Mouse (Mus musculus): Measurements from ENCODE around the gene Rps18.
"Not testable (repeated sequence)": the region's sequence is repeated elsewhere in the genome, so short reads cannot be mapped to it uniquely, and the experiment has no call there.

Gene Rps18

DNA sequence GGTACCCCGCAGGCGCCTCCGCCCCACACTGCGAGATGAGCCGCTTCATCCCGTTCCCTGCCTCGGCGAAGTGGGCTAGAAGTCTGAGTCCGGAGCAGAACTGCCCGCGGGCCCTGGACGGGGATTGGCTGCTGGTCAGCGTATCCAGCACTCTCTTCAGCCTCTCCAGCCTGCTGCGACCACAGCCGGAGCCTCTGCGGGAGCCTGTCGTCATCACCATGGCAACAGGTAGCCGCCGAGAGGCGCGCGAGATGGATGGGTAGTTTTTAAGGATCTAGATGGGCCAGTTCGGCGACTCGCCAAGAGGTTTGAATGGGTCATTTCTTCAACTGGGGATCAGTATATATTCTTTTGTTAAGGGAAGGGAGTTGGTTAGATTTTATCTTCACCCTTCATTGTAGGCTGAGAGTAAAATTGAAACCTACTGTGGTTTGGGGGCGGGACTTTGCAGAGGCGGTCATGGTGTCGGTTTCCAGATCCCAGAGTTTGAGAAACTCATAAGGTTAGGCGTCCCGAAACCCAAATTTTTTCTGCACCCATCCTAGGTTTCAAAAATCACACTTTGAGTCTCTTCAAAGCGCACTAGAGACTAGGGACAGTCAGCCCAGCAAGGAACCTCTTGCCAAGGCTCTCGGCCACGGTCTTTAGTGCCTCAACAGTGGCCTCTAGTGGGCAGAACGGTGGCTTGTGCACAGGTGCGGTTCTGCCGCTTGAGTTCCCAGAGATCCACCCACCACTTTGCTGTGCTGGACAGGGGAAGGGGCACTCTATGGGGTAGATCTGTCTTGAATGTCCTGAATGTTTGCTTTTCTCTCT lies 35.3 kb downstream of the Rps18 start:
- peak; percentile 95 for DNase-seq

GRCm38 (mm10) chr17:33919351-33920281 lies 36.2 kb downstream of the Rps18 start:
- peak; percentile 96 for DNase-seq

- DNase-seq = peak; percentile 50
Observed at GRCm38 (mm10) chr17:33918293-33919203, 37.3 kb downstream of the Rps18 start.

DNA sequence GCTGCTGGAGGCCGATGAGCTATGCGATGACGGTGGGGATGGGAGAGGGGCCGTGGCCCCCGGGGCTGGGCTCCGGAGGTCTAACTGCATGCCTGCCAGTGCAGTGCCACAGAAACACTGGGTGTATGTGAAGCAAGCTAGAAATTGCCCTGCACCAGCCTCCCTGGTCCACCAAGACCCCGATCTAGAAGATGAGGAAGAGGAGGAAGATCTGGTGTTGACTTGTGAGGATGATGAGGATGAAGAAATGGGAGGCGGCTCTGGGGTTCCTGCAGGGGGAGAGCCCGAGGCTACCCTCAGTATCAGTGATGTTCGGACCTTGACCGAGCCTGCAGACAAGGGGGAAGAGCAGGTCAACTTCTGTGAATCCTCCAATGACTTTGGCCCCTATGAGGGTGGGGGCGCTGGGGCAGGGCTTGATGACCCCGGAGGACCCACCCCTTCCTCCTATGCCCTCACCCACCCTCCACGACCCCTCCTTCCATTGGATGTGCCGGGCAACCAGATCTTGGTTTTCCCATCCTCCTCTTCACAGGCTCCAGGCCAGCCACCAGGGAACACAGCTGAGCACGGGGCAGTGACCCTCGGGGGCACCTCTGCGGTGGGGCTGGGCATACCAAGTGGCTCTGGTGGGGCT lies 38.0 kb downstream of the Rps18 start:
- DNase-seq = no peak

DNA sequence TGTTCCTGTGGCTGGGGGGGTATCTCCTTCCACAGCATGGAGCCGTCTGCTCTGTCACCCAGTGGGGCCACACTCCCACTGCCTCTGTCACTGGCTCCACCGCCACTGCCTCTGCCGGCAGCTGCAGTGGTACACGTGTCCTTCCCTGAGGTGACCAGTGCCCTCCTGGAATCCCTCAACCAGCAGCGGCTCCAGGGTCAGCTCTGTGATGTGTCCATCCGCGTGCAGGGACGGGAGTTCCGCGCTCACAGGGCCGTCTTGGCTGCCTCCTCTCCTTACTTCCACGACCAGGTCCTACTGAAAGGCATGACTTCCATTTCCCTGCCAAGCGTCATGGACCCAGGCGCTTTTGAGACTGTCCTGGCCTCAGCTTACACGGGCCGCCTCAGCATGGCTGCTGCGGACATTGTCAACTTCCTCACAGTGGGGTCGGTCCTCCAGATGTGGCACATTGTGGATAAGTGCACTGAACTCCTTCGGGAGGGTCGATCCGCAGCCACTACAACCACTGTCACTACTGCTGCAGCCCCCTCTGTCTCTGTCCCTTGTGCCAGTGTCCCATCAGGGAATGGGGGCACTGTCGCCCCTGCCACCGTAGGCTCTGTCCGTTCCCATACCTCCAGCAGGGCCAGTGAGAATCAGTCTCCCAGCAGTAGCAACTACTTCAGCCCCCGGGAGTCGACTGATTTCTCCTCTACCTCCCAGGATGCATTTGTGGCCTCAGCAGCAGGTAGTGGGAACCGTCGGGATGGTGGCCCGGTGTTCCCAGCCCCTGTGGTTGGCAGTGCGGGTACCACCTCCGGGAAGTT lies 38.8 kb downstream of the Rps18 start:
- no peak for DNase-seq

DNA sequence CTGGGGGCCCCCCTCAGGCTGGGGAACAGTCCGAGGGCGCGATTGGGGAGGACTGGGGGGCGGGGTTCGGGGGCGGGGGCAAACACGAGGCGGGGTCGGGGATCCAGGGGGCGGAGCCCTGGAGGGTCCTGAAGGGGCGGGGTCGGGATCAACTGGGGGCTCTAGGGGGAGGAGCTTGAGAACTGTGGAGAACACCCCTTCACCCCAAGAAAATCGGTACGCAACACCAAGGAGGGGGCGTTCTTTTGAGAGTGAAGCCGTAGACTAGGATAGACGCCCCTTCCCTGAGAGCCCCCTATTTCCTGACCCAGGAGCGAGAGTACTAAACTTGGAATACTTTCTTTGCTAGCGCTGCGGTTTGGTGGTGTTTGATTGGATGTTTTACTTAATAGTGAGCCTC lies 39.5 kb downstream of the Rps18 start:
- peak; percentile 46 for DNase-seq

DNA sequence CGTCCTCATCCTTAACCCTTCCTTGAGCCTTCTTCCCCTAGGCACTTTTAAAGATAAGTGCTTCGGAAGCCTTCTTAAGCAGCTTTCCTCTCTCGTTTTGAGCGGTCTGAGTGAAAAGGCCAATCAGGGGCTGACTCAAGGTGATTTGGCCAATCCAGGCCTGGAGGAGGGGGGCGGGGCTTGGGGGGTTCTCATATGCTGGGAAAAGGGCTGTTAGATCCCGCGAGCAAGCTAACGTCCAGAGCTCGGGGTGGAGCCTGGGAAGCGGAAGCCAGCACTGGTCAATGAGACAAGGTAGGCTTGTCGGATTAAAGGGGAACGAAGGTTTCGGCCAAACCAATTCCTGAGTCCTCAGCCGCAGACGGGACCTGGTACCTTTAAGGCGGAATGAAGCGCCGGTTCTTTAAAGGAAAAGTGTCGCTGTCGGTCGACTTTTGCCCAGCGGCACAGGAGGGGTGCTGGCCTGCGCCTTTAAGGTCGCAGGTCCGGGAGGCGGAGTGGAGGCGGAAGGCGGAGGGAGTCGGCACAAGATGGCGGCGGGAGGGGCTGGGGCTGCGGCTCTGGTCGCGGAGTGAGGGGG lies 40.0 kb downstream of the Rps18 start, which contains the start of the genes Tapbp and Zbtb22:
Gene Tapbp (plus strand): TSS at position 229 of the 580 bp plus-strand sequence.
Gene Zbtb22 (plus strand): TSS at position 234 of the 580 bp plus-strand sequence.
- peak; percentile 98 for DNase-seq

DNA sequence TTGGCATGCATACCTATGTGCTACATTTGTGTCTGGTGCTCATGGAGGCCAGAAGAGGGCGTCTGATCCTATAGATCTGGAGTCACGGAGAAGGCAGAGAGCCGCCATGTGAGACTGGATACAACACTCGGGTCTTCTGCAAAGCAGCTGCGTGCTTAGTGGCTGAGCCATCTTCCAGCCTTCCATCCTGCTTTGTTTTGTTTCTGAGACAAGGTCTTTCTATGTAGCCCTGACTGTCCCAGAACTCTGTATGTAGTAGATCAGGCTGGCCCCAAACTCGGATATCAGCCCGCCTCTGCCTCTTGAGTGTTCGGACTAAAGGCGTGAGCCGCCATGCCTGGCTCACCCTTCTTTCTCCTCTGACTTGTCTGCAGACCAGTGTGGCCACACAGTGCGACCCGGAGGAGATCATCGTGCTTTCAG lies 40.8 kb downstream of the Rps18 start:
- no peak for DNase-seq

- no peak for DNase-seq
Observed at GRCm38 (mm10) chr17:33913905-33914304, 41.9 kb downstream of the Rps18 start.

- no peak for DNase-seq
Observed at GRCm38 (mm10) chr17:33913264-33913663, 42.5 kb downstream of the Rps18 start.

DNA sequence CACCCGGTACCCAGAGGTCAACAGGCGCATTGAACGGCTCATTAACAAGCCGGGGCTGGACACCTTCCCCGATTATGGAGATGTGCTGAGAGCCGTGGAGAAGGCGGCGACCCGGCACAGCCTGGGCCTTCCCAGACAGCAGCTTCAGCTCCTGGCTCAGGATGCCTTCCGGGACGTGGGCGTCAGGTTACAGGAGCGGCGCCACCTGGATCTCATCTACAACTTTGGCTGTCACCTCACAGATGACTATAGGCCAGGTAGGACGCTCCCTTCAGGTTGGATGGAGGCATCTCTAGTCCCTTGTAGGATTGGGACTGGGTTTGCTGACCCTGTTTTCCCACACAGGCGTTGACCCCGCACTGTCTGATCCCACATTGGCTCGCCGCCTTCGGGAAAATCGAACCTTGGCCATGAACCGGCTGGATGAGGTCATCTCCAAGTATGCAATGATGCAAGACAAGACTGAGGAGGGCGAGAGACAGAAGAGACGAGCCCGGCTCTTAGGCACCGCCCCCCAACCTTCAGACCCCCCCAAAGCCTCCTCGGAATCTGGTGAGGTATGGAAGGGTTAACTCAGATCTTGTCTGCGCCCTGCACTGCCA lies 43.9 kb downstream of the Rps18 start:
- no peak for DNase-seq

GRCm38 (mm10) chr17:33911052-33911812 lies 44.6 kb downstream of the Rps18 start:
- DNase-seq = no peak

- DNase-seq = no peak
Observed at GRCm38 (mm10) chr17:33910346-33911051, 45.3 kb downstream of the Rps18 start.

GRCm38 (mm10) chr17:33909869-33910250 lies 45.9 kb downstream of the Rps18 start:
- peak; percentile 81 for DNase-seq

DNA sequence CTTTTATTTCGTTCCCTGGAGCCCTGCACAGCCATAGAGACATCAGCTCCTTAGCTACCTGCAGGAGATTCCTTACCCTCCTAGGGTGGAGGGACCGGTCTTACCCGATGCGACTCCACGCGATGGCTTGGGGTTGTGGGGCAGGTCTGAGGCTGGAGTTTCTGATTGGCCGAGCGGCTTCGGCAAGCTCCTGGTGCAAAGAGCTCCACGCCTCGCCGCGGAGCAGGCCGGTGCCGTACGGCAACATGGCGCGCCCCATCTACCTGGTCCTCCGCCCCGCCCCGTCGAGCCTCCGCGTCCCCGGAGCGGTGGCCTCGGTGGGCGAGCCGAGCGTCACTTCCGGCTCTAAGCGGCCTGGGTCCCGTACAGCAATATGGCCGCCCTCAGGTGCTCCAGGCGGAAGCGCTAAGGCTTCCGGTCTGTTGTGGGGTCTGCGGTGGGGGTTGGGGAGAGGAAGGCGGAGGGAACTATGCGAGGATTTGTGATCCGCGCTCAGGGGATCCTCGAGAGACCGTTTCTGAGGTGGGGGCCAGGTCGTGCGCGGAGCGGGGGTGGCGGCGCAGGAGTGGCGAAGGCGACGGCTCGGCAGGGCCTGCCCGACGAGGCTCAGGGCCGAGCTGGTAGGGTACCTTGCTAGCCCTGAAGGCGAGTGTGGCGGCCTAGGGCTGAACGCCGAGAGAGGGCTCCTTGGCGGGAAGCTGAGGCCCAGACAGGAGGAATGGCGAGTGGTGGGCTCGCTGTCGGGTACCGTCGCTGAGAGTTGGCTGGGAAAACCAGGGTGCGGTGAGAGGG lies 46.5 kb downstream of the Rps18 start, which contains the start of gene Daxx:
Gene Daxx (plus strand): TSS at position 338 of the 792 bp plus-strand sequence.
- DNase-seq = peak; percentile 99

DNA sequence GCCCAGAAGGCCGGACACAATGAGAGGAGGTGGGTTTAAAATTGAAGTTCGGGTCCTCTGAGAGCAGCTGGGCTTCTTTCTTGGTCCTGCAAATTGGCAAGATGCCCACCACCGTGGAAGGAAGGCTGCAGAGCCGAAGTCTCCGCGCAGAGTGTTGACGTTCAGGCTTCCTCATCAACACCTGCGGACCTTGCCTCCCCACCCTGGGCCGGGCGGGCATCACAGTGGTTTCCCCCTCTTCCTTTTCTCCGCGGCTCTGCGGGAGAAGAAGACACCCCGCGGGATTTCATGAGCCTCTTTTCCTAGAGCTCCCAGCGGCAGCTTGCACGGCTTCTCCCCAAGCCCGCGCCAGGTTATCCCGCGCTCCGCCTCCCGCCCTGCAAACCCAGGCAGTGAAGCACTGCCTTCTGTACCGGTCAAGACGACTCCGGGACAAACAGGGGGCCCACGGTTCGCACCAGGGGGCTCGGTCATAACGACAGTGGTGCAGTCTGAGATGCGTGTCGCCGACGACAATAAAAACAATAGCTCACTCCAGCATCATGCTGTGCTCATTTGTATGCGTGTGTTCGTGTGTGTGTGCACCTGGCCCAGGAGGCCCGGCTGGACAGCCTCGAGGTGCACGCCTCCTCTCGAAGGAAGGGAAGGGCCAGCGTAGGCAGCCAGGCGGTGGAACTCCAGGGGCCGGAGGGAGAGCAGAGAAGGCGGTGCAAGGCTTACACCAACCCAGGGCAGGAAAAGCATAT lies 47.3 kb downstream of the Rps18 start:
- DNase-seq = peak; percentile 52

DNA sequence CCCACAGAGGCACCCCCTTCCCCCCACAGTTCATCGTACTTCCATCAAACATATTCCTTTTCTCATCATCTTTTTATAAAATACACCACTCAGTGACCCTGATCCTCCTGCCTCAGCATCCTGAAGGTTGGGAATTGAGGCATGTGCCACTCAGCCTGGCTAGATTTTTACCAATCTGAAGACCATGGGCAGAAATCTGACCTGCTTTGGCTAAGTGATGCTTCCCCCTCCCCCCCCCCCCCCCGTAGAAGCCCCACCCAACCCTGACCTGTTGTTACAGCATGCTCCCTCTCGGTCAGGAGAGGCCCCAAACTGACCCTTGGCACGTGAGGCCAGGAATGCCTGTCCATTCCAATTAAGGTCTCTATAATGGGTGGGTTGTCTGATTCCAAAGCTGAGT lies 51.0 kb downstream of the Rps18 start, which contains the start of gene Platr17:
Gene Platr17 (plus strand): TSS at position 301 of the 400 bp plus-strand sequence.
- DNase-seq = not testable (repeated sequence)

All from lung, postnatal 36 days (tissue).